Mouse (Mus musculus) megakaryocyte progenitor cell, adult 5-6 weeks (primary cell): ENCODE results near the gene Ehd4. TPM values are rescaled to one million over a fixed set of nuclear protein-coding genes. Genes with fewer than 3 reads are reported as not detected.
A peak's percentile ranks its signal among the peaks of the same experiment; 100 is the strongest.

Source experiments
- ATAC-seq: replicated peaks from 2 replicates; pipeline ENCODE4 v1.8.0; 2016; ENCODE audit warnings: mild to moderate bottlenecking, moderate TSS enrichment, inconsistent platforms; ENCODE audit not compliant: poor library complexity
- total RNA-seq, 2 experiments: library from RNA; stranded (forward) in 1 of 2; stranded (reverse) in 1 of 2; fragments of 157-497, 149-512 nt in 1 of 2; fragments of 200-1000 nt in 1 of 2; gene quantifications; 2 replicates each; pipeline versions ENCODE4 v1.2.3 to v1.2.4; 2015 to 2017

Gene Ehd4
- total RNA-seq, 2 experiments from 2014 or later, result 22.8 to 30.1 TPM

- no peak for ATAC-seq
Observed at GRCm38 (mm10) chr2:120111596-120111995, 42.8 kb downstream of the Ehd4 start.

- ATAC-seq, result no peak
Observed at GRCm38 (mm10) chr2:120111172-120111571, 43.2 kb downstream of the Ehd4 start.

GRCm38 (mm10) chr2:120108077-120108476 is 46.3 kb downstream of the Ehd4 start:
- ATAC-seq, result no peak

DNA sequence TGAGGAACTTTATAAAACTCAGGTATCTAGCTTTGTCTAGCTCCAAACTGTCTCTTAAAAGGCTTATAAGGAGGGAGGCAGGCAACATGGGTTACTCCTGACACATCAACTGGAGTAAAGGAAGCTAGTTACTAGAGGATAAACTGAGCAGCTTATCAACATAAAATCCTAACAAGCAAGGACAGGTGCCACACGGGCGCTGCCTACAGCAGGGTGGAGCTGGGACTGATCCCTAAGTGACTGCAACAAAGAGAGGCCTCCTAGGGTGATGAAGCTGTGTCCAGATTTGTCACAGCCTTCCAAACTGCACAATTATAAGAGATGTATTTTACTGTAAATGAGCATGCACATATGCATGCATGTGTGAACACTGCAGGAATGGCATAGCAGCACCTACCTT is 47.0 kb downstream of the Ehd4 start:
- no peak for ATAC-seq

GRCm38 (mm10) chr2:120106397-120106973 is 47.9 kb downstream of the Ehd4 start:
- ATAC-seq, result no peak

DNA sequence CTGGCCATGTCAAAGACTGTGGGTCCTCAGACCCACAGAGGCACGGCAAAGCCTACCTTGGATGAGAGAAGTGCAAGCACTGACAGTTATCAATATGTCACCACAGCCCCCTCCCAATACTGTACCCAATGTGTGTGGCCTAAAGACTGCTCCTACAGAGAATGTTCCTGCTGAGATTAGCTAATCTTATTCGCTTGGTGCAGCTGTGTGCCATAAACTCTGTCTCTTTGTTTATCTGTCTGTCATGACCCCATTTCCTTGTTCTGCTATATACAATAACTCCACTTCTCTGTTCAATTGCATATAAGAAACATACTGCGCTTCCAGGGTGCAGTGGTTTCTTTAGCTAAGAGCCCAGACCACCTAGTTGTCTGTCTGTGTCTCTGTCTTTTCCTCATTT is 48.5 kb downstream of the Ehd4 start:
- ATAC-seq, result no peak

DNA sequence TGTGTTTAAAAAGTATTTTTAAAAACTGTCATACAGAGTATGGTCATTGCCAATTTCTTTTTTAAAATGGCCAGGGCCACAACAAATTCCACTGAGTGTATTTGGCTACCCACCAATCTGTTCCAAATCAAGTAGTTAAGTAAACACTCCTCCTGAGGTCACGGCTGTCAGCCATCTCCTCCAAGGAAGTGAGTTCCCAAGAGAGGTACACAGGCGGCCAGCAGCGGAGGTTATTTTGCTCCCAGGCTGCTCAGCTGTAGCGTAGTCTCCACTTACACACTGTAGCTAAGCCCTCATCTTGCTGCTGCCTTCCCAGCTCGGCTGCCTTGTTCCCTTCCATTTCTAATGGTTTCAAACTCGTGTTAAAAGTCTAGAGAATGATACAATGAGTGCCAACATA is 51.5 kb downstream of the Ehd4 start:
- ATAC-seq, result no peak

GRCm38 (mm10) chr2:120102450-120102849 is 52.0 kb downstream of the Ehd4 start:
- no peak for ATAC-seq

DNA sequence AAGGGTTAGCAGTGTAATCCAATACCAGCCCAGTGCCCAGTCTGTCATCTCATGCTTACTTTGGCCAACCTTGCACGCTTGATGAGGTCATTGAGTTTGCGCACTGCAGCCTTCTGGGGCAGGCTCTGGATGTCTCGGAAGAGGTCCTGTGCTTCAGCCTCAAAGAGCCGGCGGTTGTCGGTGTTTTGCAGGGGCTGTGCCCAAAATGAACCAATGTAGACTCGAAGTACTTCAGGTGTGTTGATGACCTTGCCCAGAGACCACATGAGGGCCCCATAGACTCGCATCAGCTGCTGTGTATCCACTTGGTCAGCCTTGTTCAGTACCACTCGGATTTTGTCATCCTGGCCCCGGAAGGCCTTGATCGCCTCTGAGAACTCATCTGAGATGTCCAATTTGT is 52.4 kb downstream of the Ehd4 start:
- no peak for ATAC-seq

DNA sequence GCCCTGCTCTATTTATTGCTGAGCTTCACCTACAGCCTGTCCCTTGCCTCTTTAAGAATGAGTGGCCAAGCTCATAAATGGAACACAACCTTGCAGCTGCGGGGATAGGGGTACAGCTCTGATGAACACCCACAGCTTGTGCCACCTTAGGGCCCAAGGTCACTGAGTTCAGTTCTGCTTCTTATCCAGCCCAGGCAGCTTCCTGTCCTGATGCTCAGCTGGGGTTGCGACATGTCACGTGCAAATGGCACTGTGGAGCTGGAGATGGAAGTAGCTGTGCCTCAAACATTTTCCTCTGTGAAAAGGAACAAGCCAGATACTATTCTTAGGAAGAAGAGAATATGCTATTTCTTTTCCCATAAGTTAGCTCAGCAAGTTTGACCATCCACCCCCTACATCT is 54.5 kb downstream of the Ehd4 start:
- ATAC-seq, result peak; percentile 93

- no peak for ATAC-seq
Observed at GRCm38 (mm10) chr2:120099263-120099662, 55.1 kb downstream of the Ehd4 start.

DNA sequence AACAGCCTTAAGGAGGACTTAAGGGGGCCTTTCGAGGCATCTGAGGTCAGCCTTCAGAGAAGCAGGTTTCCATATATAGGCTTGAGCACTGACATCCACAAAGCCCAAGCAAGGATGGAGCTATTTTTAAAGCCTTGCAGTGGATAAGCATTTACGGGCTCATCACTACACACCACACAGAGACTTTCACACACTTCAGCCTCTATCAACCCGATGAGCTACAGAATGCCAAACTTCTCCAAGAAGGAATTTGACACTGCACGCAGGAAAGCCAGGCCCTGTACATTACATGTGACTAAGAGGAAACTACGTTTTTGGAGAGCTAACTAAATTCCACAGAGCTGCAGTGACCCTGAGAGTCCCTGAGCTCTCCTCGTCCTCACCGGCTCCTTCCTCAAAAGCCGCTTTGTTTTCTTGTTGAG is 55.6 kb downstream of the Ehd4 start:
- ATAC-seq, result no peak

GRCm38 (mm10) chr2:120097868-120098267 is 56.5 kb downstream of the Ehd4 start:
- no peak for ATAC-seq

- no peak for ATAC-seq
Observed at GRCm38 (mm10) chr2:120096711-120097110, 57.7 kb downstream of the Ehd4 start.

- no peak for ATAC-seq
Observed at GRCm38 (mm10) chr2:120096191-120096590, 58.2 kb downstream of the Ehd4 start.

GRCm38 (mm10) chr2:120095171-120095570 is 59.2 kb downstream of the Ehd4 start:
- no peak for ATAC-seq

DNA sequence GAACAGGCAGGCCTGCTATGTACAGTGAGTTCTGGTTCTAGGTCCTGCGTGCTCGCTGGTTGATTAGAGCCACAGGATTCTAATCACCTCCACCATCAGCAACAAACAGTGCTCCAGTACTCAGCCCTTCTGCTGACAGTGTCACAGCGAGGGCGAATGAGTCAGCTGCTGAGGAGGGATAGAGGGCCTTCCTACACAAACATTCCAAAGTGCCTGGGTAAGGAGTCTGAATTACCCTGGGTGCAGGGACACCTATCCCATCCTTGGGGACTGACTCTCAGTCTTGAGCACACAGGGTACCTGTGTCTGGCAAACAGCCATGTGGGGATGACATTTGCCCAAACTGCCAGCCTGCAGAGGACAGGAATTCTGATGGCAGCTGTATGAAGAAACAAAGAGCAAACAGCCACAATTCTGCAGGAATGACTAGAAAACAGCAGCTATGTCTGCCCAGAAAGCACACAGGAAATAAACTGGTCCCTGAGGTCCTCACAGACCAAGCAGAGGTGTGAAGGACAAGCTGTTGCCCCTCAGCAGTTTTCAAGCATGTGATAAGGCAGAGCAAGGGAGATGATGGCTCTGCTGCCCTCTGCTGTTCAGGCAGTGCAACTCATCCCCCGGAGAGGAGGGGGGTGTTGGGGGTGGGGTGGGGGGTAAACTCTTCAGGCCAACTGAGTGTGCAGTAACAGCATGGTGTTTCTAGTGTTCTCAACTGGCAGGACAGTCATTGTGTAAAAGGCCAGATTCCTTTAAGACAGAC is 60.6 kb downstream of the Ehd4 start:
- peak; percentile 95 for ATAC-seq

DNA sequence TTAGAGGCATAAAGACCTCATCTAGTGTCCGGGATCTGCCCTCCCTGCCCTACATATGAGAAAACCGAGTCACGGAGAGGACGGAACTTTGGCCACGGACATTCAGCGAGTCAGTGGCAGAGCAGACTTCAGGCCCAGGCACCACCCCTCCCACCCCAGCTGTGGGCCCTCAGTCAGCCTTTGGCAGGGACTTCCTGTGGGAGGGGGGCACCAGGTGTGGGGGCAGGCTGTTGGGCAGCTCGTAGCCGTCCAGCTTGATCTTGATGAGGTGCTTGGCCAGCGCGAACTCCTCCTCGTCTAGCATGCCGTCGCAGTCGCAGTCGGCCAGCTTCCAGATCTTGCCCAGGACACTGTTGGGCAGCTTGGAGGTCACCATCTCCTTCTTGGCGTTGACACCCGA is 63.4 kb downstream of the Ehd4 start:
- no peak for ATAC-seq

GRCm38 (mm10) chr2:120087897-120088296 is 66.5 kb downstream of the Ehd4 start:
- no peak for ATAC-seq

DNA sequence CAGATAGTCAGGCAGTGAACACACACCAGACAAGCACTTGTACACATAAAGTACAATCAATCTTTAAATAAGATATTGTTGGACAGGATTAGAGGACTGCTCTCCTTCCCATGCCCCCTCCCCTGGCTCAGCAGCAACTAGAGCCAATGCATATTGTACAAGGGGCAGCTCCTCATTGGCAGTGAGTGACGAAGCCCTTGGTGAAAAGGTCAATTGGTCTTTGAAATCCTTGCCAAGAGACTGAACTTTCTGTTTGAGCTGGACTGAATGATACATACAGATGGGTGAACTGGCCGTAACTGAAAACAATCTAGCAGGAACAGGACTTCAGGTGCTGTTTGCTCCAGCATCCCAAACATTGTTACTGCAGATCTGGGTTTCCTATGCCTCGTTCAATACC is 67.0 kb downstream of the Ehd4 start:
- ATAC-seq, result no peak

DNA sequence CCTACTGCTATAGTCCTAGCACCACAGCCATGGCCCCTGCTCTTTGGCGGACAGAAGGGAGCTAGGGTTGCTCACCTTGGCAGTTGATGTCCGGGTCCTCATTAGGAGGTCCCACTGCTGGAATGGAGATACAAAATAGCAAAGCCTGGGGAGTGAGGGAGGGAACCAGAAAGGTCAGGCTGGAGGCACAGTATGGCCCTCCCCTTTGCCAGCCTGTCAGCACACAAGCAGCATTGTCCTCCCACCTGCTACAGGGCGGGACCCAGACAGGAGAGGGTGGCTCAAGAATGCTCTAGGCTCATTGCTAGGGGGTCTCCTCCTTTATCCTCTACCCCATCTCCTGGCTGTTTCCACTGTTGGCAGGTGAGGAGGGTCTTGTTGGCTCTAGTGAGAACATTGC is 68.4 kb downstream of the Ehd4 start:
- no peak for ATAC-seq

DNA sequence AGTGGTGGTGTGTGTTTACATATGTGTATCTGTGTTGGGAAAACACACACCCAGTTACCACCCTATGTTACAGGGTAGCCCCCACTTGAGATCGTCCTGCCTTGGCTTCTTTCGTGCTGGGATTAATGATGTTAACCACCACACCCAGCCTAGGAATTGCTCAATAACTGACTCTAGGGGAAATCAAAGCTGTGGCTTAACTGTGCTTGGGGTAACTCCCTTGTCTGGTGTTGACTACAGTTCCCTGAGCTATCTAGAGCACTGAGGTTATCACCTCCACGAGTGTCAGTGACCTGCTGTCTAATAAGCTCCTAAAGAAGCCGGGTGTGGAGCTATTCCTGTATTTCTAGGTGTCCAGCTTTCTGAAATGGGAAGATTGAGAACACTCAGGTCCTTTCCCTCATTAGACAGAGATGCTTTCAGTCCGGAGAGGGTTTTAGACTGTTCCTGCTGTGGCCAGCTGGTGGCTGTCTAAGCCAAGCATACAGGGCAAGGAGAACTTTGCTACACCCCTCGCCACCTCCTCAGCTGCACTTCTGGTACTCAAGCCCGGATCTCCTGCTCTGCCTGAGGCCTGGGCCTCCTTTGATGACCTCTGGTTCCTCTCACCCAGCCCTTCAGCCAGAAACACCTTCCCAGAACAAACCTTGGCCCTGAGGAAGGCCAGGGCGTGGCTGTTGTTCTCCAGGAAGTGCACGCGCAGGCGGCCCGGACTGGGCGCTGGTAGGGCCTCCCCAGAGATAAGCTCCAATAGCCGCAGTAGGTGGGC is 69.6 kb downstream of the Ehd4 start:
- ATAC-seq, result peak; percentile 68; the same call in 1 of the 2 replicates
